Mouse (Mus musculus) forebrain, embryonic 15.5 days (tissue): ENCODE data around the gene R3hdm2. TPM values are rescaled to one million over a fixed set of nuclear protein-coding genes. Genes with fewer than 3 reads are reported as not detected.
A peak's percentile ranks its signal among the peaks of the same experiment; 100 is the strongest.

Experiments used
- ATAC-seq: fragments of 200-750 bp; cut with Nextera tagmentation; replicated peaks from 2 replicates; pipeline ENCODE4 v1.8.0; 2017; ENCODE audit warnings: mild to moderate bottlenecking, moderate TSS enrichment, moderate library complexity
- H3K27ac ChIP-seq: fragments of 300-500 bp; sonication (generic); replicated peaks from 2 replicates; pipeline ENCODE4 v1.5.1; 2015; ENCODE audit warnings: mild to moderate bottlenecking, inconsistent platforms
- H3K27me3 ChIP-seq: fragments of 300-500 bp; sonication (generic); 2 replicates; pipeline ENCODE4 v1.6.1; 2015; ENCODE audit warnings: inconsistent platforms
- H3K36me3 ChIP-seq: fragments of 300-500 bp; sonication (generic); 2 replicates; pipeline ENCODE4 v1.6.1; 2015; ENCODE audit warnings: mild to moderate bottlenecking, inconsistent platforms
- H3K4me1 ChIP-seq: fragments of 300-500 bp; sonication (generic); 2 replicates; pipeline ENCODE4 v1.6.1; 2015; ENCODE audit warnings: inconsistent platforms
- H3K4me2 ChIP-seq: fragments of 300-500 bp; sonication (generic); replicated peaks from 2 replicates; pipeline ENCODE4 v1.6.1; 2015; ENCODE audit warnings: mild to moderate bottlenecking, inconsistent platforms
- H3K4me3 ChIP-seq: fragments of 300-500 bp; sonication (generic); 2 replicates; pipeline ENCODE4 v1.5.1; 2015; ENCODE audit warnings: mild to moderate bottlenecking, inconsistent platforms
- H3K9ac ChIP-seq: fragments of 300-500 bp; sonication (generic); replicated peaks from 2 replicates; pipeline ENCODE4 v1.6.1; 2015; ENCODE audit warnings: mild to moderate bottlenecking, inconsistent platforms
- H3K9me3 ChIP-seq: fragments of 300-500 bp; sonication (generic); 2 replicates; pipeline ENCODE4 v1.6.1; 2016; ENCODE audit warnings: inconsistent platforms
- WGBS: fragments of 180-500 bp; shearing (Covaris S2); methylation state at CpG from one replicate; pipeline ENCODE4 v1.1.7; 2015; ENCODE audit warnings: mixed read lengths; 5-methylcytosine and 5-hydroxymethylcytosine counted together
- polyA plus RNA-seq: library from polyadenylated mRNA; unstranded; fragments of >200 nt; fragmentation: Nextera tagmentation; extraction: Ambion mirVana; gene quantifications from 2 replicates; pipeline ENCODE4 v1.2.1, GENCODE M21; 2015

R3hdm2 gene
- polyA plus RNA-seq, 1 experiment from 2014 or later, result 43.6 TPM

- peaks cover 11% of the 10 kb centered on the region for H3K36me3 ChIP-seq
- H3K9me3 ChIP-seq, result no peaks in the 10 kb centered on the region
- peaks cover 15% of the 10 kb centered on the region; the same call in 1 of the 2 replicates for H3K27me3 ChIP-seq
- no peak overlapping the region for H3K27ac ChIP-seq
- no peak overlapping the region for H3K9ac ChIP-seq
- no peak overlapping the region for H3K4me2 ChIP-seq
- peaks cover 42% of the 10 kb centered on the region for H3K4me1 ChIP-seq
- ATAC-seq, result no peak
- WGBS, result 25% methylated on average over 8 of the region's 8 CpGs
- no peak overlapping the region for H3K4me3 ChIP-seq
Observed at GRCm38 (mm10) chr10:127515983-127516459, 135.9 kb downstream of the R3hdm2 start.

- Histone ChIP-seq H3K9me3 (no peaks in the 10 kb centered on the region), H3K9ac (no peak overlapping the region), H3K4me1 (peaks cover 42% of the 10 kb centered on the region), H3K36me3 (peaks cover 11% of the 10 kb centered on the region), H3K4me3 (no peak overlapping the region), H3K27ac (no peak overlapping the region), H3K27me3 (peaks cover 15% of the 10 kb centered on the region; the same call in 1 of the 2 replicates), H3K4me2 (no peak overlapping the region)
- no peak for ATAC-seq
- WGBS, result 12% methylated on average over 30 of the region's 30 CpGs
Observed at GRCm38 (mm10) chr10:127516576-127517260, 136.6 kb downstream of the R3hdm2 start.

GRCm38 (mm10) chr10:127517941-127518340 is 137.8 kb downstream of the R3hdm2 start:
- no peaks in the 10 kb centered on the region for H3K9me3 ChIP-seq
- no peak overlapping the region for H3K4me3 ChIP-seq
- H3K36me3 ChIP-seq, result peaks cover 11% of the 10 kb centered on the region
- WGBS, result 95% methylated on average over 22 of the region's 22 CpGs
- ATAC-seq, result no peak
- H3K4me1 ChIP-seq, result peaks cover 34% of the 10 kb centered on the region
- no peak overlapping the region for H3K27ac ChIP-seq
- H3K9ac ChIP-seq, result no peak overlapping the region
- H3K27me3 ChIP-seq, result peaks cover 15% of the 10 kb centered on the region; the same call in 1 of the 2 replicates
- H3K4me2 ChIP-seq, result no peak overlapping the region

- Histone ChIP-seq H3K4me1 (peaks cover 22% of the 10 kb centered on the region), H3K36me3 (peaks cover 11% of the 10 kb centered on the region), H3K9ac (no peak overlapping the region), H3K4me2 (no peak overlapping the region), H3K9me3 (no peaks in the 10 kb centered on the region), H3K4me3 (no peak overlapping the region), H3K27ac (no peak overlapping the region), H3K27me3 (peaks cover 15% of the 10 kb centered on the region; the same call in 1 of the 2 replicates)
- ATAC-seq, result no peak
- WGBS, result 97% methylated on average over 25 of the region's 26 CpGs
Observed at GRCm38 (mm10) chr10:127519041-127519701, 139.0 kb downstream of the R3hdm2 start.

- ATAC-seq, result no peak
- H3K4me3 ChIP-seq, result no peak overlapping the region
- H3K27ac ChIP-seq, result no peak overlapping the region
- peaks cover 29% of the 10 kb centered on the region for H3K4me1 ChIP-seq
- H3K9me3 ChIP-seq, result no peaks in the 10 kb centered on the region
- no peak overlapping the region for H3K9ac ChIP-seq
- H3K27me3 ChIP-seq, result peaks cover 8% of the 10 kb centered on the region; the same call in 1 of the 2 replicates
- peaks cover 11% of the 10 kb centered on the region for H3K36me3 ChIP-seq
- H3K4me2 ChIP-seq, result no peak overlapping the region
- 94% methylated on average over 37 of the region's 37 CpGs for WGBS
Observed at GRCm38 (mm10) chr10:127519903-127520713, 140.0 kb downstream of the R3hdm2 start.

GRCm38 (mm10) chr10:127520714-127521357 is 140.7 kb downstream of the R3hdm2 start:
- Histone ChIP-seq H3K27ac (no peak overlapping the region), H3K9me3 (no peaks in the 10 kb centered on the region), H3K9ac (no peak overlapping the region), H3K4me2 (peak overlapping the region; percentile 90; the same call in 1 of the 2 replicates), H3K36me3 (peaks cover 11% of the 10 kb centered on the region), H3K4me1 (peaks cover 36% of the 10 kb centered on the region), H3K4me3 (no peak overlapping the region), H3K27me3 (peaks cover 13% of the 10 kb centered on the region)
- no peak for ATAC-seq
- 88% methylated on average over 20 of the region's 20 CpGs for WGBS

- Histone ChIP-seq H3K4me3 (peak overlapping the region; percentile 56), H3K4me2 (peak overlapping the region; percentile 90), H3K4me1 (peaks cover 41% of the 10 kb centered on the region), H3K9ac (peak overlapping the region; percentile 58), H3K36me3 (peaks cover 11% of the 10 kb centered on the region), H3K9me3 (no peaks in the 10 kb centered on the region), H3K27me3 (peaks cover 20% of the 10 kb centered on the region), H3K27ac (no peak overlapping the region)
- WGBS, result 11% methylated on average over 12 of the region's 12 CpGs
- peak; percentile 20; the same call in 1 of the 2 replicates for ATAC-seq
Observed at GRCm38 (mm10) chr10:127521611-127522080, 141.5 kb downstream of the R3hdm2 start.

GRCm38 (mm10) chr10:127522088-127522581 is 142.0 kb downstream of the R3hdm2 start, which contains the start of gene Shmt2:
TSS of gene Shmt2 (minus strand) at chr10:127522444.
- Histone ChIP-seq H3K4me1 (peaks cover 44% of the 10 kb centered on the region), H3K27ac (no peak within 1 kb of the TSS), H3K9me3 (no peaks in the 10 kb centered on the region), H3K36me3 (peaks cover 11% of the 10 kb centered on the region), H3K4me3 (peak within 1 kb of the TSS; percentile 56), H3K4me2 (peak within 1 kb of the TSS; percentile 90), H3K27me3 (peaks cover 24% of the 10 kb centered on the region), H3K9ac (peak within 1 kb of the TSS; percentile 58)
- under 1% methylated on average over 21 of the region's 21 CpGs for WGBS
- peak; percentile 69 for ATAC-seq

GRCm38 (mm10) chr10:127524646-127525255 is 144.6 kb downstream of the R3hdm2 start:
- H3K9me3 ChIP-seq, result no peaks in the 10 kb centered on the region
- no peaks in the 10 kb centered on the region for H3K36me3 ChIP-seq
- H3K4me3 ChIP-seq, result 0 out of 2 replicates have a peak overlapping the region, but pooled peaks have one; percentile 3
- 2% methylated on average over 23 of the region's 23 CpGs for WGBS
- H3K27me3 ChIP-seq, result peaks cover 44% of the 10 kb centered on the region
- no peak for ATAC-seq
- H3K27ac ChIP-seq, result no peak overlapping the region
- H3K9ac ChIP-seq, result no peak overlapping the region
- no peak overlapping the region for H3K4me2 ChIP-seq
- H3K4me1 ChIP-seq, result peaks cover 64% of the 10 kb centered on the region

GRCm38 (mm10) chr10:127526048-127526447 is 145.9 kb downstream of the R3hdm2 start:
- 1% methylated on average over 26 of the region's 26 CpGs for WGBS
- Histone ChIP-seq H3K27me3 (peaks cover 50% of the 10 kb centered on the region), H3K4me1 (peaks cover 69% of the 10 kb centered on the region), H3K4me2 (peak overlapping the region; percentile 35; the same call in 1 of the 2 replicates), H3K9me3 (no peaks in the 10 kb centered on the region), H3K4me3 (peak overlapping the region; percentile 17), H3K36me3 (no peaks in the 10 kb centered on the region), H3K27ac (no peak overlapping the region), H3K9ac (no peak overlapping the region)
- no peak for ATAC-seq

GRCm38 (mm10) chr10:127526681-127527080 is 146.6 kb downstream of the R3hdm2 start:
- Histone ChIP-seq H3K4me3 (peak overlapping the region; percentile 17), H3K27me3 (peaks cover 52% of the 10 kb centered on the region), H3K9me3 (no peaks in the 10 kb centered on the region), H3K9ac (no peak overlapping the region), H3K27ac (no peak overlapping the region), H3K36me3 (no peaks in the 10 kb centered on the region), H3K4me1 (peaks cover 68% of the 10 kb centered on the region), H3K4me2 (peak overlapping the region; percentile 35)
- WGBS, result under 1% methylated on average over 26 of the region's 26 CpGs
- ATAC-seq, result no peak
